Mouse (Mus musculus): Measurements from ENCODE around the gene Akap1.
"Not testable (repeated sequence)": the region's sequence is repeated elsewhere in the genome, so short reads cannot be mapped to it uniquely, and the experiment has no call there.

Akap1 gene

DNA sequence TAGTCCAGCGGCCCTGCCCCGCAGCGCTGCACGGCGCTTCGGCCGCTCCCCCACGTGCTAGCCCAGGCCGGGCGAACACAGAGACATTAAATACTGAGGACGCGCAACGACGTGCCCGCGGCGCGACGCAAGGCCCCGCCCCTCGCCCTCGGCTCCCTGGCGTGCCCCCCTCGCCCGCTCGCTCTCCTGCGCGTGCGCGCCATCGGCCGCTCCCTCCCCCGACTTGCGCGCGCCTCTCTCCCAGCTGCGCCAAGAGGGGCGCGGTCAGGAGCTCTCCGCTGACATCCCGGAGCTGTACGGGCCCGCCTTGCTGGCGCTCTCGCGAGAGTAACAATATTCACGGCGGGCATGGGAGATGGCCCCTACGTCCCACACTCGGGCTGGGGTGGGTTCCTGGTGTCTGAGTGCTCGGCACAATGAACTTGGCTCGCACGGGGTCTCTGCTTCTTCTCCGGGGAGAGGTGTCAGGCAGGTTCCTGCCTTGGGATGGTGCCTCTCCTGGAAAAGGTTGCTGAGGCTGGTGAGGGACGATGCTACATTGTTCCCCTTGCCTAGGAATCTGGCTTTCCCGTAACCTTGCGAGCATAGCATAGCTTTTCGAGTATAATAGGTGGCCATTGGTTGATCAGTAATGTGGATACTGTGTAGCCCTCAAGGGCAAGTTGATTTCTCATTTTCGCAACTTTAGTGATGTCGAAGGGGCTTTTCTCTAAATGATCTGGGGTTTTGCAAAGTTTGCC, at the start of gene Akap1:
Gene Akap1, minus strand, starts transcription at position 129 of the 740 bp plus-strand sequence.
- DNase-seq = peak; percentile 97 to 98

DNA sequence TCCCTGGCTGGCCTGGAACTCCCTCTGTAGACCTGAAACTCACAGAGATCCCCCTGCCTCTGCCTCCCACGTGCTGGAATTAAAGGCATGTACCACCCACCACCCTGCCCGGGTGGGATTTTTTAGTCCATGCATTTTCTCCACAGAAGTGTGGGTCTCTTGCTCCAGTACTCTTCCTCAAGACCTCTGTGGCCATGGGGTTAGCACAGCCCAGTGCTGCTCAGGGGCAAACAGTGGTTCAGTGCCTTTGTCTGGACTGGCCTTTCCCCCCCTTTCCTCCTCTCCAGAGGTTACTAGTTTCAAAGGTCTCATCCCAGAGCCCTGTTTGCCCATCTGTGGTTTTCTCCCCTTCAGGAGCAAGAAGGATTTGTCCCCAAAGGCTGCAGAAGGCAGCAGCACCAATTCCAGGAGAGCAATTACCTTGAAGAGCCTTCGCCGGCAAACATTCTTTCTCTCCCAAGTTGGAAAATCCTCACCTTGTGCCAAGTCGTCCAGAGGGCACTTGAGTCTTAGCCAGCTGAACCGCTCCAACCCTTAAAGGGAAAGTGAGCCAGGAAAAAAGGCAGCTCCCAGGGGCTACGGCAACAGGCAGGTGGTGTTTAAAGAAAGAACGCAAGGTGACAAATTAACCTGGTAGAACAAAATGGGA, 45.1 kb upstream of the Akap1 start:
- peak; percentile 30 to 35 for DNase-seq

DNA sequence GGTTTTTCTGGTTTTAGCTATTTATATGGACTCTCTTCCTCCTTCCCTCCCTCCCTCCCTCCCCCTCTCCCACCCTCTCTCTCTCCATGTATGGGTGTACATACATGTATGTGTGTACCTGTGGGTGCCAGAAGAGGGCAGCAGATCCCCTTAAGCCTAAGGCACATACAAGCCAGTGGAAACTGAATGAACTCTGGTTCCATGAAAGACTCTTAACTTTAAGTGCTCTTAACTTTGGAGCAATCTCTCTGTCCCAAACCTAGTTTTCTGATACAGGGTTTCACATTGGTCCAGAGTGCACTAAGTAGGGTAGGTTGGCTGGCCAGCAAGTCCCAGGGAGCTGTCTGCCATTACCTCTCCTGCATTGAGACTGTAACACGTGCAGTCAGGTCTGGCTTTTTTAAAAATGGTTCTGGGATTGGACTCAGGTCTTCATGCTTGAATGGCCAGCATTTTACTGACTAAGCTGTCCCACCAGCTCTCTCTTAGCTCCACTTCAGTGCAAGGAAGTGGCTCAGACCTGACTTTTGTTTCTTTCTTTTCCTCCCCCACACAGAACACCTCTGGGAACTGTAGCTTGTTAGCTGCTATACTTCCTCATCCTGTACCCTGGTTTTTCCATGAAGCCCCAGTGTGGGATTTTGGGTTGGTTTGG, 44.3 kb upstream of the Akap1 start:
- peak; percentile 68 to 81 for DNase-seq

DNA sequence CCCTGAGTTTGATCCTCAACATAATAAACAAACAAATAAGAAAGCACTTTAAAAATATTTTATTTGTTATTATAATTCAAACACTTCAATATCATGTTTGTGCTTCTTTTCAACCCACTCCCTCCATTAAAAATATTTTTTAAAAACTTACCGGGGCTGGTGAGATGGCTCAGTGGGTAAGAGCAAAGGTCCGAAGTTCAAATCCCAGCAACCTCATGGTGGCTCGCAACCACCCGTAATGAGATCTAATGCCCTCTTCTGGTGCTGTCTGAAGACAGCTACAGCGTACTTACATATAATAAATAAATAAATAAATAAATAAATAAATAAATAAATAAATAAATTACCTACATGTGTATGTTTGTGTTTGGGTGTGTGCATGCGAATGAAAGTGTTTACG, 43.5 kb upstream of the Akap1 start:
- DNase-seq = no peak

DNA sequence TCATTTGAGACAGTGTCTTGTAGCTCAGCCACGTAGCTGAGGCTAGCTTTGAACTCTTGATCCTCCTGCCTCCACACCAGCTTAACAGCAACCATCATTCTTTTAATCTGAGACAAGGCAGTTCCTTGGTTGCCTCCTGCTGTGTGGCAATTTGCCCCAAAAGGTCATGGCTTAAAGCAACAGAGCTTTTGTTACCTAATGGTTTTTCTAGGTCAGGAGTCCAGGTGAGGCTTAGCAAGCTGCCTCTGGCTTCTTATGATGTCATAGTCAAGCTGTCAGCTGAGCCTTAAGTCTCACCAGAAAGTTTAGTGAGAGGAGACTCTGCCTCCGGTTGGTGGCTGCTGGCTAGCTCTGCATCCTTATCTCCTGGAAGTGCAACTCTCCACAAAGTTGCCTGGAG, 41.2 kb upstream of the Akap1 start:
- no peak for DNase-seq

DNA sequence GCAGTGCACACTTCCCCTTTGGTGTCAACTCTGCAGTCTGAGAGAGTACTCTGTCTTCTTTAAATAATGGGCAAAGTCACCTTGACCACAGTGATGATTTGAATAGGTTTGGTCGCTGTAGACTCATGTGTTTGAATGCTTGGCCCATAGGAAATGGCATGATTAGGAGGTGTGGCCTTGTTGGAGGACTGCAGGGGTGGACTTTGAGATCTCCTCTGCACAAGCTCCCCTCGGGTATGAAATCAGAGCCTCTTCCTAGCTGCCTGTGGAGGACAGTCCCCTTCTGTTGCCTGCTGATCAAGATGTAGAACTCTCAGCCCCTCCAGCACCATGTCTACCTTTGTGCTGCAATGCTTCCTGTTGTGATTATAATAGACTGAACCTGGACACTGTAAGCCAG, 39.7 kb upstream of the Akap1 start:
- DNase-seq = no peak

DNA sequence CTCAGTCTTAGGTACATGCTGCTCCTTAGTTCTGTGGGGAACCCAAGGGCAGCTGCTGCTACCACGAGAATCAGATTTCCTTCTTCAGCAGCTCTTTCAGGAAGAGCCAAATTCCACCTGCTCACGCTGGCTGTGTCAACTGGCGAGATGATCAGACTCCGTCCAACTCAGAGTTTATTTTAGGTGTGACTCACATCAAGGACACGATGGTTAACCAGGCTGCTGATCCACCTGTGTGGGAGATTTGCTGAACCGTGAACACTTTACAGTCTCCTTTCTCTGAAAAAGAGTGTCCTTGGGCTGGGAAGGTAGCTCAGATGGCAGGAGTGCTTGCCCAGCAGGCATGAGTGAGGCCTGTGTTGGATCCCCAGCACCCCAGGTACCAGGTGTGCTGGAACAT, 38.4 kb upstream of the Akap1 start:
- no peak for DNase-seq

DNA sequence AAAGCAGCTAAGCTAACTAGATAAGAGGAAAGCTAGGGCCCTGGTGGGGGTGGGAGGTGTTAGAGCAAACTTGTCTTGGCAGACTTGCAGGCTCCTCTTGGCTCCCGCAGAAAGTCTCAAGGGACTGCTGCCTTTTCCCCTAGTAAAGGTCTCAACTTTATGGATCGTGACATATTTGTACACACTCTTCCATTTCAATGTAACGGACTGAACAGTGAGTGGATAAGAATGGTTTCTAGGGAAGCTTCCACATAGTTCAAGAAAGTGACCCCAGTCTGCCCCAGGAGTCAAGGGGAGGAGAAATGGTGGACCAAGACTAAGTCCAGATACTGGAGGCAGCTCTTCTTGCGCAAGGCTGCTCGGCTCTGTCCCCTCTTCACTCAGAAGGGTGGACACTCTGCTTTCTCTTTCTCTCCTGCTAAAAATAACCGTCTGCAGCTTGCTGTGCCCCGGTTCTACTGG, 37.0 kb upstream of the Akap1 start:
- no peak for DNase-seq

DNA sequence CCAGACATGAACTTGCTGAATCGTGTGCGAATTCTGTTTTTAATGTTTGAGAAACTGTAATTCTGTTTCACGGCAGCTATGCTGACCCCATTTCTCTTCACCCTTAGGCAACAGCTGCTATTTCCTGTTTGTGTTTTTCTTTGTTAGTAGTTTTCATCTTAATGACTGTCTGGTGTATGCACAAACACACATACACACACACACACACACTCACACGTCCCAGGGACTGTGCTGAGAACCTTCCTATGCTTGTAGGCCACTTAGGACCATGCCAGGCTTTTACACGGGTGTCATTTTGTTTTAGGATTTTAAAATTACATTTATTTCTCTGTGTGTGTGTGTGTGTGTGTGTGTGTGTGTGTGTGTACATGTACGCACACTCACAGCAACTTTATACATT, 35.2 kb upstream of the Akap1 start:
- DNase-seq = no peak

DNA sequence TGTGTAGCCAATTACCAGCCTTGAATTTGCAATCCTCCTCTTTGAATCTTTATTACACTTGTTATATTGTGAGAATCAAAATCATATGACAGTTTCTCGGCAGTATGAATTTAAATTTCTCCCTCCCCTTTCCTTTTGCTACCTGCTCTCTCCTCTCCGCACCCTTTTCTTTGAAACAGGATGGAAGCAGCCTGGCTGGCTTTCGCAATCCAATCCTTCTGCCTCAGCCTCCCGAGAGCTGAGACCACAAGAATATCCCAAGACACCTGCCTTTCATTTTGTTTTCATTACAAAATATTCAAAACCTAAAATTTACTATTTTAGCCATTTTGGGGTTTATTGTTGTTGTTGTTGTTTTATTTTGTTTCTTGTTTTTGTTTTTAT, 34.0 kb upstream of the Akap1 start:
- no peak for DNase-seq

DNA sequence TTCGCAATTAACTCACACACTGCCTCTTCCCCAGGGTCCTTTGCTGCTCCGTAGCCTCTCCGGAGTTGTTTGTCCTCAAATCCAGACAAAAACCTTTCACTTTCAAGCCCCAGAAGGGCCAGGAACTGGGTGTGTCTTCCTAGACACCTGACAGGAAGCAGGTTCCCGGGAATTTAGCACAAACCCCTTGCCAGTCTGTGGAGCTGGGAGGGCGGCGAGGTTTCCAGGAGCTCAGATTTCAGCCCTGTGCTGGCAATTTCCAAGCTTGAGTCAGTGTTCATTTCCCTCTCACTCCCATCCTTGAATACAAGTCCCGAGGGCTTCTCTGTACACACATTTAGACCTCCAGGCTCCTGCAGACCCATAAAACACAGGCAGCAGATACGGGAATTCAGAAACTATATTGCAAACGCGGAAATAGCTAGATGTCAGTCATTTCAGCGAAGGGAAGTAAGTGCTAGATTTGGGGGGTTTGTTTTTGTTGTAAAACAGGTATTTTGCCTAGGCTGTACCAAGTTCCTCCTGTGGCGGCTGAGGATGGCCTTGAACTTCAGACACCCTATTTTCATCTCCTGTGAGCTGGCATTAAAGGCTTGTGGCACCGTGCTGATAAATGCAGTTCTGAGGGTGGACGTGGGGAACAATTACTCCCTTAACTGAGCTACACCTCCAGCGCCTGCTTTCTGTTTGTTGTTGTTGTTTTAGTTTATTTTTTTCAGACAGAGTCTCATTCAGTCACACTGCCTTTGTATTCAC, 33.4 kb upstream of the Akap1 start:
- no peak for DNase-seq

DNA sequence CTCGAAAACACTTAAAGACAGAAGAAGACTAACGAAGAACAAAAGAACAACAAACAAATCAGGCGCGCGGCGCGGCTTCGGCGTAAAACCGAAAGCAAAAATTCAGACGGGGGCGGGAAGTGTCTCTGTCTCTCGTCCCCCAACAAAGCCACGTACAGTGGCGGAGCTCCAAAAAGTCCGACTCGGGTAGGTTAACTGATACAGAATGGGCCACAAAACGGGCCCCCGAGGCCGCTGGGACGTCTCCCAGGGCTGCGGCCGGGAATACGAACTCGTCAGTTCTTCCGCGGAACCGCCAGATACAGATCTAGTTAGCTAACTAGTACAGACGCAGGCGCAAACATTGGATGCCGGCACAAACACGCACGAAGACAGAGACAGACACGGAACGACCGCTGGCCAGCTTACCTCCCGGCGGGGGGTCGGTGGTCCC, 31.4 kb upstream of the Akap1 start:
- peak; percentile 26 to 54 for DNase-seq

DNA sequence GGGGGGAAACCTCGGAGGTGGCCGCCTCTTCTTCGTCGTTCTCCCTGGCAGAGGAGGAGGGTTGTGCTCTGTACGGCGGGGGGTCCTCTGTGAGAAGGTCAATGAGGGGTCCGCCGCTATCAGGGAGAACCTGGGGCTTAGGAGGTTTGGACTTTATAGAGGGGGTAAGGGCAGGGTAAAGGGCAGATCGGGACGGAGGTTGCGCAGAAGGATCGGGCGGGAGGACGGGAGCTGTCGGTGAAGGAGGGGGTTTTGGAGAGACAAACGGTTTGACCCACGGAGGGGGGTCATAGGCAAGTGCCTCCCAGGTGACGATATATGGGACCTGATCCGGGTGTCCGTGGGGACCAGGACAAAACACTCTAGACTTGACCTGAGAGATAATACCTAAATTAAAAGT, 30.8 kb upstream of the Akap1 start:
- DNase-seq = peak; percentile 31 to 45

DNA sequence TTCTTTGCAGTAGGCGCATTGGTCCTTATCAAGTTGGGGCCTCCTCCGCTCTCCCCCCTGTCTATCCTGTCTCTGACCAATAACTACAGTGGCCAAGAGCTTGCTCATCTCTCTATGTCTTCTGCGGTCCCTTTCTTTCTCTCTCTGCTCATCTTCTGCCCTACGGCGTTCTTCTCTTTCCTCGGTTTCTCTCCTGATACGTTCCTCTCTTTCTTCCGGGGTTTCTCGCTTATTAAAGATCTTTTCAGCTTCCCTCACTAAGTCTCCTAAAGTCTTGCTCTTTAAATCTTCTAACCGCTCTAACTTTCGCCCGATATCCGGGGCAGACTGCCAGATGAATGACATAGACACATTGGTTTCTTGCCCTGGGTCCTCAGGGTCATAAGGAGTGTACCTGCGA, 29.9 kb upstream of the Akap1 start:
- DNase-seq = peak in 1 of 2 experiments; percentile 17

DNA sequence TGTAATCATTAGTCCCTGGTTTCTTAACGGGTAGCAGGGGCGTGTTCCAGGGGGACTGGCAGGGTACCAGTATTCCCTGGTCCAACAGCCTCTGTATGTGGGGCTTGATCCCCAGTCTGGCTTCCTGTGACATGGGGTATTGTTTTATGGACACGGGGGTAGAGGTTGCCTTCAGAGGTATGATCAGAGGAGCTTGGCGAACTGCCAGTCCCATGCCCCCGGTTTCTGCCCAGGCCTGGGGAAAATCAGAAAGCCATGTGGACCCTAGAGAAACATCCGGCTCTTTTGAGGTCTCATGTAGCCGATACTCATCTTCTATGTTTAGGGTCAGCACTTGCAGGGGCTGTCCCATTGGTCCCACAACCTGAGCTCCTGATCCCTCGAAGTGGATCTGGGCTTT, 29.1 kb upstream of the Akap1 start:
- DNase-seq = not testable (repeated sequence)

DNA sequence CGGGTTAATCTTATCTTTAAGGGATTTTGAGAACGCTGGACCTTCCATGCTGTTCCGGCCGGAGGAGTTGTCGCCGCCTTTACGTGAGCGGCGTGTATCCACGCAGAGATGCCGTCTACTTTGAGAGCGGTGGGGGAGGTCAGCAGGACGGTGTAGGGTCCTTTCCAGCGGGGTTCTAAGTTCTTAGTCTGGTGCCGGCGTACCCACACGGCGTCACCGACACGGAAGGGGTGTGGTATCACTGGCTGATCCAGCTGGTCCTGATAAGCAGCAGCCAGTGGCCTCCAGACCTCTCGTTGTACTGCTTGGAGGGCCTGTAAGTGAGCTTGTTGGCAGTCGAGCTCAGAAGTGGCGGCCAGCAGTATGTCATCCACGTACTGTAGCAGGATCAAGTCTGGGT, 28.4 kb upstream of the Akap1 start:
- DNase-seq = peak; percentile 14 to 20

DNA sequence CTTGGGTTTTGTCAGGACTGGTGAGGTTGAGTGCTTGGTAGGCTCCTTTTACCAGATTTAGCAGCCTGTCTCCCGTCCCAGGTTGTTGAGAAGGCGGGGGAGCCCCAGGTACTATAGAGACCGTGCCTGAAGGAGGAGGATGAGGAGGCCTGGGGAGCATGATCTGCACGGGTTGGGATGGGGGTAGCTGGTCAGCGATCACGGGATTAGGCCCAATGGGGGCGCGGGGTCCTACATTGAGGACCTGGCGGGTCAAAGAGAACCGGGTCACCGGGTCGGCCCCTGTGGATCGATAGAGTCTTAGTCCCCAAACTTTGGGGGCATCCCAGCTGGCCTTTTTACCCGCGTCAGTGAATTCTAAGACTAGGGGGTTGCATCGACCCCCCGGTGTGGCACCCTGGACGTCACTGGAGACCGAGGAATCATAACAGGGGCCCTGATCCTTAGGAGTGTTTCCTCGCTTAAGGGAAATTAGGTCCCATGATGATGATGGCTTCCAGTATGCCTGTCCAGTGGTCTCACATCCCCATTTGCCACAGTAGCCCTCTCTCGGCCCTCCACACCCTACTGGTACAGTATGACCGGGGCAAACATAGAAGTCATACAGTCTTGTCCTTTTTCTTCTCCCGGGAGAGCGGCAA, 27.7 kb upstream of the Akap1 start:
- DNase-seq = peak; percentile 60 to 67

DNA sequence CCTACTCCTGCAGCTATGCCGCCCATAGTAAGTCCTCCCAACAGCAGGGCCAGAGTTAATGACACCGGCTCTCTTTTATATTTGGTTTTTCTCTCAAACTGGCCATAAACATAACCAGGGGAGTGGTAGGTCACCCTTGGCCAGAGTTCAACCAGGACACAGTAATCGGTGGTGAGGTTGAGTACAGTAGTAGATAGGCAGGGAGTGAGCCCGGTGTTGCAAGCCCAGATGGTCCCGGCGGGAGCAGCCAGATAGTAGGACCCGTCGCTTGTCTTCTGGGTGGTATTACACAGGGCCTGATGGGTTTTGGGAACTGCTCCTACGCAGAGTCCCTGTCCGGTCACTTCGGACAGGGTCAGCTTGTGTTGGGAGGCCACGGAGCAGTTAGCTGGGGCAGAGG, 27.1 kb upstream of the Akap1 start:
- peak; percentile 57 to 65 for DNase-seq

DNA sequence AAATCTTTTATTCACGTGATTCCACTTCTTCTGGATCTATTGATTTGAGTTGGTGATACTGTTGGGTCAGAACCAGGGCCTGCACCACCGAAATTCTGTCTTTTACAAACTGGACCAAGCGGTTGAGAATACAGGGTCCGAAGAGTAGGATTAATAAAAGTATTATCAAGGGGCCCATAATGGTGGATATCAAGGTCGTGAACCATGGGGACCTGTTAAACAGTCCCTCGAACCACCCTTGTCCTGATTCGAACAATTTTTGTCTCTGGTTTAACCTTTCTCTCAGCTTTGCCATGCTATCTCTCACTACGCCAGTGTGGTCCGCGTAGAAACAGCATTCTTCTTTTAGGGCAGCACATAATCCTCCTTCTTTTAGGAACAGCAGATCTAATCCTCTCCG, 26.5 kb upstream of the Akap1 start:
- peak in 1 of 2 experiments; percentile 41 for DNase-seq

DNA sequence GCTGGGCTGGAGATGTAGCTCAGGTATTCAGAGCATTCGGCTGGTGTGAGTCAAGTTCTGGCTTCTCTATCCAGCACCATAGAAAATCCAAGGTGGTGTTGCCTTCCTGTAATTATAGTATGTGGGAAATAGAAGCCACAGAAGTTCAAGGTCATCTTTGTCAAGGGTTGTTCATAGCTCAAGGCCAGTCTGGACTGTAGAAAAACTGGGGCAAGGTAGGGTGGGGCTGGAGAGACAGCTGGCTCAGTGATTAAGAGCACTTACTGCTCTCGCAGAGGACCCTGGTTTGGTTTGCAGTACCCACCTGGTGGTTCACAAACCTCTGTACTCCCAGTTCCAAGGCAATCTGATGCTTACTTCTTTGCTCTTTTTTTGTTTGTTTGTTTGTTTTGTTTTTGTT, 24.6 kb upstream of the Akap1 start:
- DNase-seq = no peak

DNA sequence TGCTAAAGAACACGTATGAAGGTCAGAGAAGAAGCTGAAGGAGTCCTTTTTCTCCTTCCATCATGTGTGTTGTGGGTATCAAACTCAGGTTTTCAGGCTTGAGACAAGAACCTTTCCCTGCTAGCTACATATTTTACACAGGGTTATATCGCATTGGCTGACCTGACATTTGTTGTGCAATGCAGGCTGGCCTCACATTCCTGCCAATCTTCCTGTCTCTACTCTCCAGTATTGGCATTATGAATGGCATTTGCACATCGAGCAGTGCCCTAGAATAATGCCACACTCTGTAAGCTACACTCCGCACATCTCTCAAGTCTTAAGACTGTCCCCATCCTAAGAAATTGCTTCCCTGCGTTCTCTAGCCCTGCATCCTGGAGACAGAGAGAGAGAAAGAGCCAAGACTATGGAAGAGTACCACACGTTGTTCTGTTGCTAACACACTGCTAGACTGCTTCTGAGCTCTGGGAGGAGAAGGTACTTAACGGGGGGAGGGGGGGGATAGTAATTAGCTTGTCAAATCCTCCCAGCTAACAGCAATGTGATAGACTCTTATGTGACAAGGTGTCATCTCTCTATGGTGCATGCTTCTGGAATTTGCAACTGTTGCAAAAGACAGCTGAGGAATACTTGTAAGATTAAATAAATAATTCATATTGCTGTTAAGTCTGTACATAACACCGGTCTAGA, 20.1 kb upstream of the Akap1 start:
- no peak for DNase-seq

DNA sequence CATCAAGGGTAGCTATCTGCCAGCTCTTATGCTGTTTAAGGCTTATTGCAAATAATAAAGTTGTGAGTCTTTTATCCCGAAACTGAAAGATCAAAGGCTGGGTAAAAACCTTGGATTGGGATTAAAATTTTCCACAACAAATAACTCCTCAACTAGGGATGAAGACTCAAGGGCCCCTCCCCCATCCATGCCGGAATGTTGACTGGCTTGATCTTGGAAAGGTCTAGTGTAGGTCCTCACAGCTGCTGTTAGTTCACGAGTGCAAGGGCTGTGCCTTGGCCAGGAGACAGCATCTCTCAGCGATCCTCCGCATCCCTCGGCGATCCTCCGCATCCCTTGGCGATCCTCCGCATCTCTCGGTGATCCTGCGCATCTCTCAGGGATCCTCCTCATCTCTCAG, 13.6 kb upstream of the Akap1 start:
- DNase-seq = no peak

All from cerebellum, postnatal 14 days (tissue).